Mouse (Mus musculus) E14TG2a.4 (cell line): Measurements from ENCODE around the gene Gm48551.

Source experiments
- H3K27me3 ChIP-seq: 2 replicates; pipeline ENCODE4 v1.6.1; 2014; ENCODE audit warnings: low read length, control low read depth; ENCODE audit not compliant: insufficient read depth
- H3K36me3 ChIP-seq: 2 replicates; pipeline ENCODE4 v1.6.1; 2014; ENCODE audit warnings: low read length, control low read depth; ENCODE audit not compliant: insufficient read depth
- H3K4me1 ChIP-seq: replicated peaks from 2 replicates; pipeline ENCODE4 v1.6.1; 2014; ENCODE audit warnings: low read depth, low read length, control low read depth
- H3K4me3 ChIP-seq: replicated peaks from 2 replicates; pipeline ENCODE4 v1.5.1; 2014; ENCODE audit warnings: mild to moderate bottlenecking, low read length
- H3K9me3 ChIP-seq: 2 replicates; pipeline ENCODE4 v1.6.1; 2014; ENCODE audit warnings: low read length, control low read depth
- CTCF ChIP-seq: conservative IDR thresholded peaks from 2 replicates; pipeline ENCODE4 v1.5.1; 2014; ENCODE audit warnings: low read length
- NANOG ChIP-seq: IDR thresholded peaks from 2 replicates; pipeline ENCODE4 v1.6.1; 2014; ENCODE audit warnings: borderline replicate concordance, low read length, mixed read lengths
- POU5F1 ChIP-seq: IDR thresholded peaks from 2 replicates; pipeline ENCODE4 v1.6.1; 2014; ENCODE audit warnings: low read length, borderline replicate concordance

The Gm48551 gene

GRCm38 (mm10) chr10:81418216-81419070 is 34.2 kb downstream of the Gm48551 start:
- TF ChIP-seq NANOG (no peak), CTCF (no peak), POU5F1 (no peak)
- peaks cover 83% of the 10 kb centered on the region for H3K4me1 ChIP-seq
- H3K27me3 ChIP-seq, result peaks cover 42% of the 10 kb centered on the region
- no peaks in the 10 kb centered on the region for H3K9me3 ChIP-seq
- H3K36me3 ChIP-seq, result 0 out of 2 replicates have a peak, but pooled peaks cover under 1% of the 10 kb centered on the region
- peak overlapping the region; percentile 63 for H3K4me3 ChIP-seq

- Histone ChIP-seq H3K4me1 (peaks cover 83% of the 10 kb centered on the region), H3K36me3 (no peaks in the 10 kb centered on the region), H3K9me3 (no peaks in the 10 kb centered on the region), H3K4me3 (peak overlapping the region; percentile 63), H3K27me3 (peaks cover 46% of the 10 kb centered on the region)
- TF ChIP-seq CTCF (no peak), POU5F1 (no peak), NANOG (no peak)
Measured at GRCm38 (mm10) chr10:81419111-81419928, 35.1 kb downstream of the Gm48551 start.

DNA sequence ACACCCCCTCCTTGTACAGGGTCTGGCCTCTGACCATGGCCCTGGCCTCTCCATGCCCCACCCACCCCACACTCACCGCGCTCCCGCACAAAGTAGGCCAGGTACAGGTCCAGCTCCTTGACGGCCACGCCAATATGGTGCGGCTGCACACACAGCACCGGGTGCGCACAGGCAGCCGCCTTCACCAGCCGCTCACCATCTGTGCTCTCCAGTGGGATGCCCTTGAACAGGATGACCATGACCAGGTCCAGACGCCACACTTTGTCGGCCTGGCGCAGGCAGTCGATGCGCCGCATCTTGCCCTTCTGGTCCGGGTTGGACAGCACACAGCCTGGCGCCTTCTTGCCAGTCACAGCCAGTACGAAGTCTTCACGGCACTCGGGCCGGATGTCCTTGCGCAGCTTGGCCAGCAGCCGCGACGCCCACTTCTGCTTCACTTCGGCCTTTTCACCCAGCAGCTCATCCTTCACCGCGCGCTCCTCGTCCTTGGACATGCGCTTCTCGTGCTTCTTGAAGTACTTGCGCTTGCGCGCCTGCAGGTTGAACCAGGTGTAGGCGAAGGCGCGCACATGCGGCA is 36.0 kb downstream of the Gm48551 start:
- TF ChIP-seq CTCF (no peak), NANOG (no peak), POU5F1 (no peak)
- peaks cover 82% of the 10 kb centered on the region for H3K4me1 ChIP-seq
- H3K27me3 ChIP-seq, result peaks cover 51% of the 10 kb centered on the region
- H3K36me3 ChIP-seq, result no peaks in the 10 kb centered on the region
- H3K9me3 ChIP-seq, result no peaks in the 10 kb centered on the region
- H3K4me3 ChIP-seq, result peak overlapping the region; percentile 63

- peak overlapping the region; percentile 63; the same call in 1 of the 2 replicates for H3K4me3 ChIP-seq
- H3K9me3 ChIP-seq, result no peaks in the 10 kb centered on the region
- no peak for TF ChIP-seq POU5F1
- no peak for TF ChIP-seq CTCF
- TF ChIP-seq NANOG, result no peak
- H3K36me3 ChIP-seq, result no peaks in the 10 kb centered on the region
- H3K27me3 ChIP-seq, result peaks cover 60% of the 10 kb centered on the region
- H3K4me1 ChIP-seq, result peaks cover 80% of the 10 kb centered on the region
Measured at GRCm38 (mm10) chr10:81421041-81421796, 37.0 kb downstream of the Gm48551 start.

- Histone ChIP-seq H3K27me3 (peaks cover 65% of the 10 kb centered on the region), H3K4me1 (peaks cover 82% of the 10 kb centered on the region), H3K4me3 (no peak overlapping the region), H3K36me3 (no peaks in the 10 kb centered on the region), H3K9me3 (no peaks in the 10 kb centered on the region)
- TF ChIP-seq NANOG, result no peak
- TF ChIP-seq POU5F1, result no peak
- TF ChIP-seq CTCF, result no peak
Measured at GRCm38 (mm10) chr10:81421797-81422100, 37.5 kb downstream of the Gm48551 start.

GRCm38 (mm10) chr10:81422191-81422590 is 37.9 kb downstream of the Gm48551 start:
- peaks cover 69% of the 10 kb centered on the region for H3K27me3 ChIP-seq

GRCm38 (mm10) chr10:81422661-81423217 is 38.5 kb downstream of the Gm48551 start:
- H3K9me3 ChIP-seq, result no peaks in the 10 kb centered on the region
- peaks cover 81% of the 10 kb centered on the region for H3K4me1 ChIP-seq
- TF ChIP-seq NANOG, result no peak
- TF ChIP-seq POU5F1, result no peak
- TF ChIP-seq CTCF, result no peak
- H3K27me3 ChIP-seq, result peaks cover 72% of the 10 kb centered on the region
- H3K36me3 ChIP-seq, result no peaks in the 10 kb centered on the region
- H3K4me3 ChIP-seq, result no peak overlapping the region

More at GRCm38 (mm10) chr10:81422191-81422590, 37.9 kb downstream of the Gm48551 start:
- Histone ChIP-seq H3K36me3 (no peaks in the 10 kb centered on the region), H3K4me1 (peaks cover 81% of the 10 kb centered on the region), H3K9me3 (no peaks in the 10 kb centered on the region), H3K4me3 (no peak overlapping the region)
- TF ChIP-seq NANOG, result no peak
- no peak for TF ChIP-seq POU5F1
- TF ChIP-seq CTCF, result no peak
